Mouse (Mus musculus) ES-Bruce4 (cell line): ENCODE results near the gene Rwdd3.

Source experiments
- CTCF ChIP-seq: IDR thresholded peaks from one replicate; pipeline ENCODE4 v1.8.1; 2011; ENCODE audit warnings: low read depth, low read length
- EP300 ChIP-seq: IDR thresholded peaks from 2 replicates; pipeline ENCODE4 v1.6.1; 2011; ENCODE audit warnings: low read depth, low read length; ENCODE audit not compliant: insufficient read depth

DNA sequence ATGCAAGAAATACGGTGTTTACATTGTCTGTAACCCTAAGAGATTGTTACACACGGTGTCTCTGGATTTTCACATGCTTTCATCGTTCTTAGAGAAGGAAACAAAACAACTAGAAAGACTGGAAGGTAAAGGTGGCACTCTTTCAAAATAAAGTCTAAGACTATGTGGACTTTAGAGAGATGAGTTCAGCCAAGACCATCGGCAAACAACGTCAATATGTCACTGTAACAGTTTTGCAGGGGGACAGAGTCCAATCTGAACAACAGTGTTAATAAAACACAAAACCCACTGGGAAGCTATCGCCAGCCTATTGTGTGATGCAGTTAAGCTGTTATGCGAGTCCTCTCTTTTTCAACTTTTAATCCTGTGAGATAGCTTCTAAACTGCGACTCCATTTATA lies 2.9 kb downstream of the Rwdd3 start:
- TF ChIP-seq CTCF (no peak), EP300 (no peak)
